Mouse (Mus musculus) heart, postnatal 14 days (tissue): ENCODE measurements around the gene Cdk19. TPM values are rescaled to one million over a fixed set of nuclear protein-coding genes. Genes with fewer than 3 reads are reported as not detected.

Source experiments
- DNase-seq, 2 experiments: peaks; one replicate each; pipeline ENCODE4 v3.0.0; 2021 to 2022
- intact Hi-C: fragments of 180-260 bp; cut with DNase I; formaldehyde crosslinking; loops from one replicate; pipeline ENCODE4 v1.15.1; 2025
- long read RNA-seq, 2 experiments: library from polyadenylated mRNA; stranded (forward); transcript quantifications; one replicate each; pipeline ENCODE4 v2.0.0; 2021
- total RNA-seq, 2 experiments: library from RNA; stranded (reverse); gene quantifications; 2 replicates each; pipeline ENCODE4 v1.2.3; 2021

Cdk19 gene
- total RNA-seq, result 10 to 100 TPM; 14.9 to 15.9 TPM
- long read RNA-seq, experiment 1, full-length matches to known transcripts, result 1 of 10 reads
- long read RNA-seq, experiment 1, partial matches to known transcripts, result 6 of 10 reads
- long read RNA-seq, experiment 1, other reads (novel, unspliced or antisense), result 3 of 10 reads
- long read RNA-seq, experiment 2, full-length matches to known transcripts, result 3 of 11 reads
- long read RNA-seq, experiment 2, partial matches to known transcripts, result 5 of 11 reads
- long read RNA-seq, experiment 2, other reads (novel, unspliced or antisense), result 3 of 11 reads

DNA sequence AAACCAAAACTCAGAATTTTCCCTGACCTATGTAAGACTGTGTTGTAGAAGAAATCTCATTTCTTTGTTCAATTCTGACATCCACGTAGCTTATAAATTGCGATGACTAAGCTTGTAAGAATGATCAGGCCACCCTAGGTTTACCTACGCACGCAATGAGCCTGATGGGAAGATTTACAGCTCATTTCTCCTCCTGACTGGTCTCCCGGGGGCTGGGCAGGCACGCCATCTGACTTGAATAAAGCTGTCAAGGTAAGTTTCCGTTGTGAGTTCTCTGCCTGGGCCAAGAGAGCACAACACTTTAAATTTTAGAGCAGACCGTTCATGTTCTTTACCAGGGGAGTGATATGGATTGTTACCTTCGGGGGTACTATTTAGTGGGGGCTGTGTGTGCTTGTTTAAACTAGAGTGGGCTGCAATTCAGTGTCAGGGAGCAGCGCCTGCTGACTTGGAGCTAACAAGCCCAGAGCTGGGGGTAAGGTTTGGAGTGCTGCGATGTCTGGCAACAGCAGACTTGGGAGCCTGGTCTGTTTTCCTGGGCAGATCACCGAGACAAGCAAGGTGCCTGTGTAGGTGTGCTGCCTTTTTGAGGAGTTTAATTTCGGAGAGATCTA is at the start of gene Cdk19:
TSS of gene Cdk19 (plus strand) at position 214 of the 614 bp plus-strand sequence.
- no peak for DNase-seq
- intact Hi-C loops, result no loop called here

GRCm38 (mm10) chr10:40292640-40293039 is 46.7 kb upstream of the Cdk19 start:
- intact Hi-C loops, result no loop called here
- no peak for DNase-seq

DNA sequence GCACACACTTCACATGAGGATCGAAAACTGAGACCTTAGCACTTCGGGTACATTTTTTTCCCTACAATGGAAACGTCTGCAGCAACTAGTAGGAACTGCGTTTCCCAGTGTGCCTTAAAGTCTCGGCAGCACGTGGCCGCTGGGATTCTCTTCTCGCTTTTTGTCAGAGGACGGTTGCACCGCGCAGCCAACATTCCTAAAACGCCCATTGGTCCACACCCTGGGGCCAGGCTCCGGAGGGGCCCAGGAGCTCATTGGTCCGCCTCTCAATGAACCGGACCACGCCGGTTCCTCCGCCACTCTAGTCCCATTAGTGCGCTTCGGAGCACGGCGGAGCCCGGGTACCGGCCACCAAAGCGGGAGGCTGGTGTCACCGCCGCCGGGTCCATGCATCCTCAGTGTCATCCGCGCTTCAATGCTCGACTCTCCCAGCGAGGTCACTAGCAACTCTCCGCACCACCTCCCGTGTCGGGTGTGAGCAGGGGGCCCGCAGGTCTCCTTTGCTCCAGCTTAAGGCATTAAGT is 38.7 kb upstream of the Cdk19 start:
- DNase-seq, result peak; percentile 77 to 86
- intact Hi-C loops, result loop anchor here (2.0 kb wide), 1 partner anchor 42 kb away; the partner anchor contains the start of gene Gtf3c6

GRCm38 (mm10) chr10:40301181-40302075 is 37.9 kb upstream of the Cdk19 start:
- peak; percentile 45 to 61 for DNase-seq
- intact Hi-C loops, result loop anchor here (2.0 kb wide), 2 partner anchors 43 to 47 kb away; partner anchors contain the start of gene Gtf3c6

DNA sequence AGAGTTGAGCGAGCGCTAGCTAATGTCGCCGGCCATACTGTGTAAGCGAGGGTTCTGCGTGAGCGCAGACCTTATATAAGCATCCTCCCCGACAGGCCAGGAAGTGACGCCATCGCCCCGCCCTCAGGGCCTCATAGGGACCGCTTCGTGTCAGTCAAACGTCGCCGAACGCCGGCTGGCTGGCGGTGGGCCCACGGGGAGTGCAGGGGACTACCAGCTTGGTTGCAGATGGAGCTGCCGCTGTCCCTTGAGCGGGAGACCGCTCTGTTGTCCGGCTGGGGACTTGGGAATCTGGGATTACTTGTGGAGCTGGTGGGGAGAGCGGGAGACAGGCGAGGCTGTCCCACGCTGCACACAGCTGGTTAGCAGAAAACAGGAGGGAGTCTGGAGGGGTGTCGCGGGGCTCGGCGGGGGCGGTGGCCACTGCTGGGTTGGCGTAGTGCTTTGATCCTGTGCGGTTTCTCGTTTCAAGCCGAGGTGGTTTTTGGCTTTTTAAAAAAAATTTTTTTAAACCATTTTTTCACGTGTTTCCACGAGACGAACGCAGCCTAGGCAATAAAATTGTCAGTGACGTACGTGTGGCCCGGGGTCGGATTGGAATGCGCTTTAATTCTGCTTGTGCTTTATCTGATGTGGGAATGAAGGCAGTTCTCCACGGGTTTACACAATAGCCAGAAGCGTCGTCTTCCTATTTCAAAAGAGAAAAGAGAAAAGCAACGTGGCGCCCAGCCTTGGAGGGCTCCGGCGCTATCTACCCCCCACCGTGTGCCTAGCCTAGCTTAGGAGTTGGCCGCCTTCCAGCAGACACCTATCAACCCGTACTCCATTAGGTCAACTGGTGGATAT is 37.0 kb upstream of the Cdk19 start, which contains the start of gene Amd1:
TSS of gene Amd1 (minus strand) at position 47 of the 846 bp plus-strand sequence.
- intact Hi-C loops, result loop anchor here (2.0 kb wide), 1 partner anchor 46 kb away; no protein-coding TSS in a partner anchor
- DNase-seq, result peak; percentile 100

GRCm38 (mm10) chr10:40305989-40306388 is 33.4 kb upstream of the Cdk19 start:
- intact Hi-C loops, result no loop called here
- DNase-seq, result no peak

- intact Hi-C loops, result no loop called here
- DNase-seq, result no peak
Measured at GRCm38 (mm10) chr10:40307826-40308583, 31.4 kb upstream of the Cdk19 start.

DNA sequence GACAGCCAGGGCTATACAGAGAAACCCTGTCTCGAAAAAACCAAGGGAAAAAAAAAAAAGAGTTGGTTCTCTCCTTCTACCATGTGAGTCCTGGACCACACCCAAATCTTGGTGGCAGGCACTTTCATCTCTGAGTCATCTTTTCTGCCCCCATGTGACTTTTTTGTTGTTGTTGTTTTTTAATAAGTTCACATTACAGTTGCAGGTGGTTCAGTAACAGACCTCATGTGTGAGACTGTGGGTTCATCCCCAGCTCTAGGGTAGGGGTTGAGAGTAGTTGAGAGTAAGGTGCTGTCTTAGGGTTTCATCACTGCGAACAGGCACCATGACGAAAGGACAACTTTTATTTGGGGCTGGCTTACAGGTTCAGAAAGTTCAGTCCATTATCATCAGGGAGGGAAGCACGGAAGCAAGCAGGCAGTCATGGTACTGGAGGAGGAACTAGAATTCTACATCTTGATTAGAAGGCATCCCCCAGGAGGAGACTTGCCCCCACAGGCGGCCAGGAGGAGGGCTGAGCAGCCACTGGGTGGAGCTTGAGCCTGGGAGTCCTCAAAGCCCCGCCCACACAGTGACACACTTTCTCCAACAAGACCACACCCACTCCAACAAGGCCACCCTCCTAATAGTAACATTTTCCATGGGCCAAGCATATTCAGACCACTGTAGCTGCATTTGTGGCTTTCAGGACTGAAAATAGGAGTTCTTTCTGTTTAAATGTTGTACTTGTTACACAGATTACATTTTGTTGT is 29.3 kb upstream of the Cdk19 start:
- intact Hi-C loops, result no loop called here
- DNase-seq, result no peak

DNA sequence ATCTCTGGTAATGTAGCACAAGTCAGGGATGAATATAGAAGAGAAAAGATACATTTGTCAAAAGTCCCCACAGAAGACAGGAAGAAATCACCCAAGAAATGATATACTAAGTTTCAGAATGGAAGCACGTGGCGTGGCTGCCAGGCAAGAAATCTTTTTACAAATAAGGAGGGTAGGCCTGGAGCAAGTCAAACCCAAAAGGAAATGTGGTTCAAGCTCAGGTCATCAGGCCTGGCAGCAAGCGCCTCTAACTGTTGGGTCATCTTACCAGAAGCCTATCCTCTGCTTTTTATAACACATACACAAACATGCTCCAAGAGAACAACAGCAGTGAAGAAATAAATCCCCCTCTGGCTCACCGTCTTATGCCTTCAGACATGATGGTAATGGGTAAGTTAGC is 26.6 kb upstream of the Cdk19 start:
- no peak for DNase-seq
- intact Hi-C loops, result no loop called here

DNA sequence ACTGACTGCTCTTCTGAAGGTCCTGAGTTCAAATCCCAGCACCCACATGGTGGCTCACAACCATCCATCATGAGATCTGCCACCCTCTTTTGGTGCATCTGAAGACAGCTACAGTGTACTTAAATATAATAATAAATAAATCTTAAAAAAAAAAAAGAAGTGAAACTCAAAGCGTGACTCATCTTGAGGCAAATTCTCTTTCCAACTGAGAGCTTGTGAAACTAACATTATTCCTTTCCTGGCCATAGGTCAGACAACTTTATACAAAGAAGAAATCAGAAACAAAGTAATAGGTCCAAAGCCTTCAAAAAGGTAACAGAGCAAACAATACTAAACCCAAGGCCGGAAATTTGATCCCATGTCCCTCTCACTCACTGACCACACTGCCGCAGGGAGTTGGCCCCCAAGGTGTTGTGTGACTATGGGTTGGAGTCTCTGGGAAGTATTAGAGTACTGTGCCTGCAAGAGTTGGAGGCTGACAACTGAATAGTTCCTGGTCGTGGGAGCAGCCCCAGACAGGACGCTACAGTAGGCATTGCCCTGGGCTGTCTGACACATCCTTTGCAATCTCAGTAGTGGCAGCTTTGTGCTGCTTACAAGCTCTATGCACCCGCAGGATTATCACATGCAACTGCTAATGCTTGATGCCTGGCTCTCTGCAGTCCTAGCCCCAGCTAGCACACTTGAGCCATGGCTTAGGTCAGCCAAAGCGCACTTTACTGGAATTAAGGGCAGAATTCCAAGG is 22.4 kb upstream of the Cdk19 start:
- no peak for DNase-seq
- intact Hi-C loops, result no loop called here

- DNase-seq, result no peak
Measured at GRCm38 (mm10) chr10:40320306-40320705, 19.1 kb upstream of the Cdk19 start.

GRCm38 (mm10) chr10:40328004-40328551 is 11.3 kb upstream of the Cdk19 start:
- DNase-seq, result peak; percentile 61 to 64
- intact Hi-C loops, result no loop called here

More at GRCm38 (mm10) chr10:40320306-40320705, 19.1 kb upstream of the Cdk19 start:
- intact Hi-C loops, result no loop called here

DNA sequence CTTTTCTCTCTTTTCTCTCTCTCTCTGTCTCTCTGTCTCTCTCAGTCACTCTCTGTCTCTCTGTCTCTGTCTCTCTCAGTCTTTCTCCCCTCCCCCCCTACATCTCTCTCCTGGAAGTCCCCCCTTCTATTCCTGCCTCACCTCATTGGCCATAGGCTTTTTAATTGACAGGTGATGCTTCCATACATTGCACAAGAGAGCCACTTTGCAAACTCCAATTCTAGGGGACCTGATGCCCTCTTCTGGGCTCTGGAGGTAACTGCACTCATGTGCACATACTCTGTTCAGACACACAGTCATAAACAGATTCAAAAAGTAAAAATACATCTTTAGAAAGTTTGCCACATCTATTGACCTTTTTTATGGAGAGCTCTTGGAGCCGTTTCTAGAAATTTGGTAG is 9.1 kb upstream of the Cdk19 start:
- DNase-seq, result no peak
- intact Hi-C loops, result no loop called here

DNA sequence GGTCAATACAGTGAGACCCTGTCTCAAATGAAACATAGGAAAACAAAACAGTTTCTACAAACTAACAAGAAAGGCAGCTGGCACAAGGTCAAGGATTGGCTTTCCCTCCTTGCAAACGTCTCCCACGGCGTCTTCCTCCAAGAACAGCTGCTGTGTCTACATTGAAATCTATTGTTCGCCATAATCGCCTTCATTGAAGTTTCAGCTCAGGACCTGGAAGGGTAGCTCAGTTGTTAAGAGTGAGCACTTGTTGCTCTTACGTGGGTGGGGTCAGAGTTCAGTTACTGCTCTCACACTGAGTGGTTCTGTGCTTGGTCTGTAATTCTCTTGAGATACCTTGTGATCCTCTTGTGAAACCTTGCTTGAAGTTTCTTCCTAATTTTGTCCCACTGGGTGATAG is 6.5 kb upstream of the Cdk19 start:
- intact Hi-C loops, result no loop called here
- no peak for DNase-seq

DNA sequence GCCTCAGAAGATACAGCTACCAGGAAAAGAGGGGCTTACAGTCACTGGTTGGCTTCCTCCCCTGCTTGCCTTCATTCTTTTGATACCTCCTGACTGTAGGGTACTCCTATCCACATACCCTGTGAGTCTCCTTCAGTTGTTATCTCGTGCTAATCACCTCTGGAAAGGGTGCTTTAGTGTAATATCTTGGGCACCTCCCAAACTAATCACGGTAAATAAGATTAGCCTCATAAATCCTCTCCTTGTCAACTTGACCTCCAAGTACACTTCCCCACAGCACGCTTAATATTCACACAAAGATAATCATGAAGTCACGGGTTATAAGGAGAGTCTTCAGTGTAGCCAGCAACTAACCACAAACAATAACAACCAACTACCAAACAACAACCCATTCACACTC is 2.7 kb downstream of the Cdk19 start:
- DNase-seq, result no peak
- intact Hi-C loops, result no loop called here

- no peak for DNase-seq
- intact Hi-C loops, result no loop called here
Measured at GRCm38 (mm10) chr10:40346776-40347403, 7.5 kb downstream of the Cdk19 start.

GRCm38 (mm10) chr10:40347461-40347954 is 8.1 kb downstream of the Cdk19 start:
- intact Hi-C loops, result no loop called here
- no peak for DNase-seq
